Mouse (Mus musculus) B cell, adult 2 months (primary cell): ENCODE measurements around the gene Gas8.
"Not testable (repeated sequence)": the region's sequence is repeated elsewhere in the genome, so short reads cannot be mapped to it uniquely, and the experiment has no call there.

Experiments used
- DNase-seq, 2 experiments: peaks; one replicate each; pipeline ENCODE4 v3.0.0; 2022

Gene Gas8

DNA sequence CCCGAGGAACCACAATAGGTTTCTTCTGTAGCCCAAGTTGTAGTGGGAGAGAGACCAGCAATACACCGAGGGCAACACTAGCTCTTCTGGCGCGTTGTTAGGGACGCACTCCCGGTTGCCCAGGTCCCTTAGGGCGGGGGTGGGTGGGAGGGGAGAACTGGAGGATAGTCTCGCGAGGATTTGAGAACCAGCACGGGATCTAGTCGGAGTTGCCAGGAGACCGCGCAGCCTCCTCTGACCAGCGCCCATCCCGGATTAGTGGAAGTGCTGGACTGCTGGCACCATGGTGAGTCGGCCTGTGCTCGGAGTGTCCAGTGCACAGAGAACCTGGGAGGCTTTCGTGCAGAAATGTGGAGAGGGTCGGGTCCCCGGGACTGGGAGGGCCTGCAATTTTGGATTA lies at the start of gene Gas8:
Gene Gas8 (plus strand): TSS at position 168 of the 400 bp plus-strand sequence.
- peak; percentile 76 to 80 for DNase-seq

DNA sequence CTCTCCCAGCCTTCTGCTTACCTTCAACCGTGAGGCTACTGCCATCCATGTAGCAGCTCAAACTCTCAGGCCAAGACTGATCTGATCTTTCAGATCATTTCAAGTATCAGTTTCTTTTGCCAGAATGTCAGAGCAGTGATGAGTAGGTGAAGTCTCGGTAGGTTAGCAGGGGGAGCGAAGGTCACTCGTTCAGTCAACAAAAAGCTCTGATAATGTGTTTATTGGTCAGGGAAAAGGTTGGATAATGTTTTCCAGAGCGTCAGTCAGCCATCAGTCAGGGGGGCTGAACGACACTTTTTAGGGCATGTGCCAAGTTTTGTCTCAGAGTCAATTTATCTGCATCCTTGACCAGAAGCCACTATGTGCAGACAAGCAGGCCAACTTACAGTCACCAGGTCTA lies 45.6 kb upstream of the Gas8 start:
- not testable (repeated sequence) for DNase-seq

- DNase-seq, result not testable (repeated sequence)
Observed at GRCm38 (mm10) chr8:123474549-123474948, 44.1 kb upstream of the Gas8 start.

GRCm38 (mm10) chr8:123476911-123477736 lies 41.5 kb upstream of the Gas8 start:
- DNase-seq, result no peak

- peak; percentile 93 to 96 for DNase-seq
Observed at GRCm38 (mm10) chr8:123477737-123478258, 40.8 kb upstream of the Gas8 start, which contains the start of gene Afg3l1. Gene Afg3l1, plus strand, starts transcription at chr8:123477903.

GRCm38 (mm10) chr8:123478456-123479218 lies 40.0 kb upstream of the Gas8 start:
- DNase-seq, result no peak

DNA sequence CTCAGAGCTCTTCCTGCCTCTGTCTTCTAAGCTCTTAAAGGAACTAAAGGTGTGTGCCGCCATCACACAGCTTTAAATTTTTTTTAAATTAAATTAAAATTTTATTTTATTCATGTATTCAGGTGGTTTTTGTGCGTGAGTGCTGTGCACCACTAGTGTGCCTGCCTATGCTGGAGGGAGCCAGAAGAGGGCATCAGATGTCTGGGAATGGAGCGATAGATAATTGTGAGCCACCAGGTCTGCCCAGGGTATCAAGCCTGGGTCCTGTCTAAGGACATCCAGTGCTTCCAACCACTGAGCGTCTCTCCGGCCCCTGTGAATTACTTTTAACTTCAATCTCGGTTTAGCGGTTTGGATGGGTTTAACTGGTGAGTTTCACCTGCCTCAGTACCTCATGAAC lies 36.0 kb upstream of the Gas8 start:
- DNase-seq, result peak in 1 of 2 experiments; percentile 19

DNA sequence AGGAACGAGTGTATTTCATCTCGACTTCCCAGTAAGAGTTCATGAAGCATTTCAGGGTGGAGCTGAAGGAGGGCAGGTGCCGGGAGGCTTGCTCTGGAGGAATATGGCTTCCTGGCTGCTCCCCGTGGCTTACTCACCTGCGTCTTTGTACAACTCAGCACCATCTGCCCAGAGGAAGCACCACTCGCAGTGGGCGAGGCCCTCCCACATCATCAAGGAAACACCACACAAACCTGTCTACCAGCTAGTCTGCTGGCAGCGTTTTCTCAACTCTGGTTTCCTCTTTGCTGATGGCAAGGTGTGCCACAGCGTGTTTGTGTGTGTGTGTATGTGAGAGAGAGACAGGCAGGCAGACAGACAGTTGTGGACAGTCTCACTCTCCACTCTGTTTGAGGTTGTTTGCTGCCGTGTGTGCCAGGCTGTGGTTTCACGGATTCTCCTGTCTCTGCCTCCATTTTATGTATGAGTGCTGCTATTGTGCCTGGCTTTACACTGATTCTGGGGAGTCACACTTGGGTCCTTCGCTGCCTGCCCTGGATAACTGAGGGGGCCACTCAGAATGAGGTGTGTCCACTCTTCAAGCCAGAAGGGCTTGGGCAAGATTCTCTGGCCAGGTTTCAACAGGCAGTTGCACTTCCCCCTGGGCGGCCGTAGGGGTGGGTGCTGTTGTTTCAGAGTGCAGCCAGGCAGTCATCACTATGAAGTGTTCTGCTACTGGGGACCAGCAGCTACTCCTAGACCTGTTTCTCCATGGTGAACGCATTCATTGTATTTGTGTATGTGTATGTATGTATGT lies 27.2 kb upstream of the Gas8 start:
- no peak for DNase-seq

DNA sequence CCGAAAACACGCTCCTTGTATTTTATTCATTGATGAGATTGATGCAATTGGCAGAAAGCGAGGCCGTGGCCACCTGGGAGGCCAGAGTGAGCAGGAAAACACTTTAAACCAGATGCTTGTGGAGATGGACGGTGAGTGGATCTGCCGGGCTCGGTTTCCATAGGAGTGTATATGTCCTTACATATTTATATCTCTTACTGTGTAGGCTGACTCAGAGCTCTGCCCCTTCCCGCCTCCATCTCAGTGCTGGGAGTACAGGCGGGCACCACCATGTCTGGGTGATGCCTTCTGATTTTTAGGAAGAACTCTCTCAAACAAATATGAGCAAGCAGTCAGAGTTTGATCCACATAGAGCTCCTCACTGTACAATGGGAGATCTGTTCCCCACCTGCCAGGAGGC lies 25.7 kb upstream of the Gas8 start:
- DNase-seq, result no peak

- no peak for DNase-seq
Observed at GRCm38 (mm10) chr8:123497699-123498098, 20.9 kb upstream of the Gas8 start.

DNA sequence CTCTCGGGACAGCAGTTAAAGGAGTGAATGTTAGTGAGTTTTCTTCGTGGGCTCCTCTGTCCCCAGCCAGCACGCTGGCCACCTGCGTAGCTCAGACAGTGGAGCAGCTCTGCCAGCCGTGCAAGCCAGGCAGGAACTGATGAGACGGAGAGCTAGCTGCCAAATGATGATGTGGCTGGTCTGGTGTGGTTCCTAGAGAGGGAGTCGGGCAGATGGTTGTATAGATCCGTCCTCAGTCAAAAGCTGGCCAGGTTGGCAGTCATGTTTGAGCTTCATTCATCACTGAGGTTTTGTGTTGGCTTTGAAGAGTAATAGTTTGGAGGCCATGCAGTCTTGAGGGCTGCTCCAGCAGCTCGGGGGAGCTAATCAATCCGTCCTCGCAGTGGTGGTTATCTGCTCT lies 19.7 kb upstream of the Gas8 start:
- DNase-seq, result no peak

DNA sequence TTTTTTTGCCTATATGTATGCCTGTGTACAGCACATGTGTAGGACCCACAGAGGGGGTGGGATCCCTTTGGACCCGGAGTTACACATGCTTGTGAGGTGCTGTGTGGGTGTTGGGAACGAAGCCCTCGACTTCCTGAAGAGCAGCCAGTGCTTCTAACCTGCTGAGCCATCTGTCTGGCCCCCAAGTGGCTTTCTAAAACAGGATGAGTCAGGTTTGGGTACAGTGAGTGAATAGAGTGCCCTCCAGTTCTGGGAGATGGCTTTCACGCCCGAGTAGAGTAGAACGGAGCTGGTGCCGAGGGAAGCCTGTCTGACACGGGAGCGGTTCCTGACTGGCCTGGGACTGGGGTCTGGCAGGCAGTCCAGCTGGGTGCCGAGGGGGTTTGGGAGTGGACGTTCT lies 19.1 kb upstream of the Gas8 start:
- no peak for DNase-seq

DNA sequence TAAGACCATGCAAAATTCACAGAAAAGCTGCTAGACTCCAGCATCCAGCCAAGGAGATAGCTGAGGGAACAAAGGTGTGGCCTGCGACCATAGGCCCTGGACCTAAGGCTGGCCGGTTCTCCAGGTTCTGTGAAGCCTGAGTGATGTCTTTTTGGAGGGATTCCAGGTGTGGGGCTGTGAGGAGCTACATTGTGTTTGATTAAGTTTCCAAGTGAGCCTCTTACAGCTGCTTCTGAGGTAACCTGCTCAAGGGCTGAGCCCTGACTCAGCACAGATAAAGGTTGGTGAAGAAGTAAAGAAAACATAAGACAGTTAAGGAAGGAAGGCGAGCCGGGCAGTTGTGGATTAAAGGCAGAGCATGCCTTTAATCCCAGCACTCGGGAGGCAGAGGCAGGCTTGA lies 16.4 kb upstream of the Gas8 start:
- DNase-seq, result no peak

- DNase-seq, result peak; percentile 17 to 30
Observed at GRCm38 (mm10) chr8:123503801-123504467, 14.7 kb upstream of the Gas8 start.

DNA sequence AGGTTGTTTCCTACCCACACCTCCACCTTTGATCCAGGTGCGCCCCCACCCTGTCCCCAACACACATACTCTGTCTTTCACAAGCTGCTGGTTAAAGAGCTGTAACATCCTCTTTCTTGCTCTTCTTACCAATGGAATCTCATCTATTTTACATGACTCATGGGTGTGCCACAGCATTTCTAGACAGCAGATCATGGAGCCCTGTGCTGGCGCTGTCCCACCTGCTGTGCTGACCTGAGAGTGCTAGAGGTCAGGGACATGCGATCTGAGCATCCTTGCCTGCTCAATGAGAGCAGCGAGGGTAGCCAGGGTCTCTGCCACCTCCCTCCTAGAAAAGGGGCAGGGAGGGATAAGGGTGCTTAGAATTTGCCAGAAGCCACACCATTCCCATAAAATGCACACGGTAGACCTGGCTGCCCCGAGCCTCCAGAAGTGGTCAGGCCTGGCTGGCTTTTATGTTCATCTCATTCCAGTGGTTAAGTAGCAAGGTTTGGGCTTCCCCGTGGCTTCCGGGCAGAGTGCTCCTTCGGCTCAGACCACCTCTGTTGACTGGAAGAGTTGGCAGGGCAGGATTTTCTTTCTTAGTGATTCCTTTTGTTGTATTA lies 13.9 kb upstream of the Gas8 start:
- DNase-seq, result no peak

GRCm38 (mm10) chr8:123505267-123505666 lies 13.4 kb upstream of the Gas8 start:
- no peak for DNase-seq

DNA sequence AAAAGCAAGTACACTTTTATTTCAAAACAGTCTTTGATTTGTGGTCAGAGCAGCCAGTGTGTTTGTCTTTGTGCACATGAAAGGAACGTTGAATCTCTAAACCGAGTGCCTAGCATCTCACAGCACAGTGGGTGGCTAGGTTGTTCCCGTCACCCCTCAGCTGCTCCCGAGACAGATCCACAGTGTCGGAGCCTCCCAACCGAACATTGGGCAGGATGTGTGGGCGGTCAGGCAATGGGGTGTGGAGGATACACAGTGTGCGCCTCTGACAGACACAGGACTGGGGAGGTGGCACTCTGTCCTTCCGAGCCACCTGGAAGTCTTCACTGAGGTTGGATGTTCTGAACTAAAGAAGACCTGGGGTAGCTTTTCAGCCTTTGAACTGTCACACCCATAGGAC lies 12.9 kb upstream of the Gas8 start:
- DNase-seq, result no peak

GRCm38 (mm10) chr8:123507153-123507552 lies 11.5 kb upstream of the Gas8 start:
- DNase-seq, result no peak

GRCm38 (mm10) chr8:123510819-123511218 lies 7.8 kb upstream of the Gas8 start:
- no peak for DNase-seq

GRCm38 (mm10) chr8:123514136-123514535 lies 4.5 kb upstream of the Gas8 start:
- no peak for DNase-seq

GRCm38 (mm10) chr8:123514781-123515539 lies 3.7 kb upstream of the Gas8 start, which contains the start of gene Dbndd1:
Gene Dbndd1, minus strand, starts transcription at chr8:123515463.
- DNase-seq, result peak; percentile 62 to 64
